ENCODE assay signal across 8 mouse cellular contexts in the genomic region with DNA sequence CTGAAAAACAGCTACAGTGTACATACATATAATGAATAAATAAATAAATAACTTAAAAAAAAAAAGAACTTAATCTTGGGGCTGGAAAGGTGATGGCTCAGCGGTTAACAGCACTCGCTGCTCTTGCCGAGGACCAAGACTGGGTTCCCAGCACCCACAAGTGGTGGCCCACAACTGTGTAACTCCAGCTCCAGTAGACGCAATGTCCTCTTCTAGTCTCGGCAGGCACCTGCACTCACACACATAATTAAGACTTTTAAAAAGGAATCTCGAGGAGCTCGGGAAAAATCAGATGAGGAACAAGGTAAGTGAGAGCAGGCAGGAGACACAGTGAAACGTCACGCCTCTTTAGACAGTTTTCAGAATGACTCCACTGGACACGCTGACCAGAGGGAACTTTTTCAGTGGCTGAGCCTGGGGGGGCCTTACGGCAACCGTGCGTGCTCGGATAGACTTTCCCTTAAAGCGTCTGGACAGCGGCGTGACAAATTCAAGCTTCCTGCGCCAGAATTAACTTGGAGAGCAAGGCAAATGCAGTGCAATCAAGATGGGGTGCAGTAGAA. TPM values are rescaled to one million over a fixed set of nuclear protein-coding genes. Genes with fewer than 3 reads are reported as not detected.
DNase-seq lines count a peak whose midpoint lies in the region; ATAC-seq and TF ChIP-seq lines count a peak whose summit lies in the region.

No protein-coding gene starts in this region.

- intact Hi-C loops in heart, postnatal 14 days (cut with DNase I) = no loop called here

- H3K4me2 ChIP-seq in neural tube, embryonic 14.5 days (ENCODE audit: low read depth, low read length) = peak overlapping the region; percentile 95

- H3K9me3 ChIP-seq in heart, embryonic 10.5 days = no peaks in the 10 kb centered on the region
- no peaks in the 10 kb centered on the region for H3K9me3 ChIP-seq in limb, embryonic 10.5 days (replicated peaks)
- H3K9me3 ChIP-seq in neural tube, embryonic 14.5 days (ENCODE audit: control insufficient read depth, low read length) = no peaks in the 10 kb centered on the region

- peaks cover 14% of the 10 kb centered on the region for H3K27me3 ChIP-seq in heart, embryonic 10.5 days (ENCODE audit: insufficient read depth, poor library complexity, severe bottlenecking)
- 0 out of 2 replicates have a peak, but pooled peaks cover 9% of the 10 kb centered on the region for H3K27me3 ChIP-seq in limb, embryonic 10.5 days (ENCODE audit: low read depth, poor library complexity, severe bottlenecking)
- H3K27me3 ChIP-seq in neural tube, embryonic 14.5 days (ENCODE audit: control insufficient read depth, insufficient read depth, low read length) = 0 out of 2 replicates have a peak, but pooled peaks cover 4% of the 10 kb centered on the region

- H3K9ac ChIP-seq in neural tube, embryonic 14.5 days (replicated peaks; ENCODE audit: low read depth, low read length) = peak overlapping the region; percentile 82

- 0 out of 2 replicates have a peak, but pooled peaks have one; percentile 1 for ATAC-seq in neural tube, embryonic 14.5 days (ENCODE audit: low read depth)

- H3K36me3 ChIP-seq in heart, embryonic 10.5 days = peaks cover 10% of the 10 kb centered on the region
- peaks cover 30% of the 10 kb centered on the region for H3K36me3 ChIP-seq in limb, embryonic 10.5 days
- H3K36me3 ChIP-seq in neural tube, embryonic 14.5 days (ENCODE audit: control insufficient read depth, insufficient read depth, low read length) = 0 out of 2 replicates have a peak, but pooled peaks cover 6% of the 10 kb centered on the region

- WGBS in heart, embryonic 10.5 days = 10% methylated on average over 18 of the region's 18 CpGs
- WGBS in limb, embryonic 10.5 days = 16% methylated on average over 18 of the region's 18 CpGs
- 14% methylated on average over 18 of the region's 18 CpGs for WGBS in neural tube, embryonic 14.5 days

- DNase-seq in heart, embryonic 10.5 days (ENCODE audit: low spot score) = no peak
- no peak for DNase-seq in heart, postnatal 14 days
- DNase-seq in 3T3-L1 (ENCODE audit: low read depth, low spot score) = peak; percentile 40
- DNase-seq in limb, embryonic 10.5 days (ENCODE audit: low spot score) = no peak
- DNase-seq in layer of hippocampus, postnatal 36 days = no peak
- no peak for DNase-seq in kidney, adult 9 months

- peak overlapping the region; percentile 91 for H3K27ac ChIP-seq in heart, embryonic 10.5 days
- H3K27ac ChIP-seq in cortical plate, adult 2 months (ENCODE audit: insufficient read depth, low read length) = peak overlapping the region; percentile 30; the same call in 1 of the 2 replicates
- peak overlapping the region; percentile 83 for H3K27ac ChIP-seq in limb, embryonic 10.5 days
- H3K27ac ChIP-seq in neural tube, embryonic 14.5 days (ENCODE audit: low read depth, low read length) = peak overlapping the region; percentile 82

- peak overlapping the region; percentile 90 for H3K4me3 ChIP-seq in heart, embryonic 10.5 days
- H3K4me3 ChIP-seq in cortical plate, adult 2 months (ENCODE audit: insufficient read depth, low read length) = peak overlapping the region; percentile 62
- peak overlapping the region; percentile 73 for H3K4me3 ChIP-seq in limb, embryonic 10.5 days
- peak overlapping the region; percentile 91 for H3K4me3 ChIP-seq in neural tube, embryonic 14.5 days (ENCODE audit: low read depth, low read length)

- TF ChIP-seq CTCF in cortical plate, adult 2 months (IDR thresholded peaks at IDR 0.05; ENCODE audit: extremely low read depth, insufficient read depth, low read length) = no peak

- H3K4me1 ChIP-seq in heart, embryonic 10.5 days = peaks cover 12% of the 10 kb centered on the region
- peaks cover 2% of the 10 kb centered on the region for H3K4me1 ChIP-seq in cortical plate, adult 2 months (ENCODE audit: control insufficient read depth, insufficient read depth, low read length)
- peaks cover 11% of the 10 kb centered on the region for H3K4me1 ChIP-seq in limb, embryonic 10.5 days
- peaks cover 11% of the 10 kb centered on the region for H3K4me1 ChIP-seq in neural tube, embryonic 14.5 days (ENCODE audit: control insufficient read depth, insufficient read depth, low read length)

- TF ChIP-seq POLR2A in cortical plate, adult 2 months (IDR thresholded peaks at IDR 0.05; ENCODE audit: extremely low read depth, insufficient read depth, low read length) = no peak

RNA-seq across cellular contexts. Expression of a gene that starts 0.7 kb away (rescaled TPM):
- 44.8 and 53.3 TPM in 2 replicates for polyA plus RNA-seq in heart, embryonic 10.5 days (2016; fragmentation: Nextera tagmentation; extraction: Ambion mirVana)
- total RNA-seq in heart, postnatal 14 days (2021) = 10 to 100 TPM; 22.5 to 25.5 TPM
- polyA plus RNA-seq in cortical plate, adult 2 months (2012; rRNA removed) = 82.6 and 83.9 TPM in 2 replicates
- 71.0 and 82.1 TPM in 2 replicates for polyA plus RNA-seq in limb, embryonic 10.5 days (2016; fragmentation: Nextera tagmentation; extraction: Ambion mirVana)
- 54.6 and 56.7 TPM in 2 replicates for polyA plus RNA-seq in neural tube, embryonic 14.5 days (2014; fragmentation: Nextera tagmentation; extraction: Ambion mirVana)
- total RNA-seq in layer of hippocampus, postnatal 36 days (2021) = 10 to 100 TPM; 56.1 to 57.3 TPM

RNA-seq across cellular contexts. Expression of a gene that starts 49.3 kb away (rescaled TPM):
- polyA plus RNA-seq in heart, embryonic 10.5 days (2016; fragmentation: Nextera tagmentation; extraction: Ambion mirVana) = 71.3 and 83.9 TPM in 2 replicates
- total RNA-seq in heart, postnatal 14 days (2021) = 10 to 100 TPM; 76.2 to 78.2 TPM
- polyA plus RNA-seq in cortical plate, adult 2 months (2012; rRNA removed) = 57.8 and 57.9 TPM in 2 replicates
- polyA plus RNA-seq in limb, embryonic 10.5 days (2016; fragmentation: Nextera tagmentation; extraction: Ambion mirVana) = 76.8 and 78.2 TPM in 2 replicates
- 131 and 141 TPM in 2 replicates for polyA plus RNA-seq in neural tube, embryonic 14.5 days (2014; fragmentation: Nextera tagmentation; extraction: Ambion mirVana)
- 100 to 1,000 TPM in 1 of 2 experiments, 10 to 100 TPM in 1; 93.4 to 102 TPM for total RNA-seq in layer of hippocampus, postnatal 36 days (2021)

Comparison
In these comparisons a context has a peak if more than half of its experiments do, and no peak if none do; other contexts are left out.
1. H3K27ac ChIP-seq: peak in every context shown above with its lines; median percentile 91 in heart, embryonic 10.5 days; 83 in limb, embryonic 10.5 days; 82 in neural tube, embryonic 14.5 days; 30 in cortical plate, adult 2 months.